Mouse (Mus musculus) C2C12 (cell line): ENCODE data around the gene Diras2. TPM values are rescaled to one million over a fixed set of nuclear protein-coding genes. Genes with fewer than 3 reads are reported as not detected.

Source experiments
- H3K27me3 ChIP-seq: one replicate; pipeline ENCODE4 v1.6.1; 2011; ENCODE audit not compliant: control insufficient read depth, insufficient read depth, insufficient read length
- H3K36me3 ChIP-seq: one replicate; pipeline ENCODE4 v1.6.1; 2011; ENCODE audit not compliant: control insufficient read depth, insufficient read depth
- H3K4me3 ChIP-seq: one replicate; pipeline ENCODE4 v1.5.1; 2011; ENCODE audit warnings: mild to moderate bottlenecking, control low read depth; ENCODE audit not compliant: poor library complexity, insufficient read depth, severe bottlenecking
- H3K79me2 ChIP-seq: one replicate; pipeline ENCODE4 v1.6.1; 2011; ENCODE audit not compliant: control insufficient read depth, insufficient read depth
- H3K79me3 ChIP-seq: one replicate; pipeline ENCODE4 v1.6.1; 2011; ENCODE audit warnings: low read depth, control low read depth
- H3ac ChIP-seq: one replicate; pipeline ENCODE3; 2011; ENCODE audit warnings: low read depth; ENCODE audit not compliant: control insufficient read depth, insufficient read length
- CEBPB ChIP-seq: IDR thresholded peaks from one replicate; pipeline ENCODE4 v1.6.1; 2011; ENCODE audit warnings: low read depth, mild to moderate bottlenecking, control low read depth, moderate library complexity
- CTCF ChIP-seq: IDR thresholded peaks from one replicate; pipeline ENCODE4 v1.5.1; 2011; ENCODE audit not compliant: control insufficient read depth, insufficient read depth, insufficient read length
- FOSL1 ChIP-seq: IDR thresholded peaks from one replicate; pipeline ENCODE4 v1.8.0; 2011; ENCODE audit warnings: mild to moderate bottlenecking, low read length; ENCODE audit not compliant: poor library complexity, insufficient read depth, severe bottlenecking
- MAX ChIP-seq: IDR thresholded peaks from one replicate; pipeline ENCODE4 v1.6.1; 2011; ENCODE audit warnings: mild to moderate bottlenecking, control low read depth
- MYOD1 ChIP-seq: IDR thresholded peaks from one replicate; pipeline ENCODE4 v1.6.1; 2011; ENCODE audit warnings: low read depth; ENCODE audit not compliant: control insufficient read depth, insufficient read length
- MYOG ChIP-seq: IDR thresholded peaks from one replicate; pipeline ENCODE4 v1.6.1; 2011; ENCODE audit not compliant: control insufficient read depth, insufficient read length; ENCODE audit errors: extremely low read depth
- USF1 ChIP-seq: IDR thresholded peaks from one replicate; pipeline ENCODE4 v1.6.1; 2011; ENCODE audit warnings: low read depth, mild to moderate bottlenecking, control low read depth, moderate library complexity
- polyA plus RNA-seq: library from polyadenylated mRNA; unstranded; fragments of >200 nt; fragmentation: generic; extraction: Trizol; gene quantifications from one replicate; pipeline ENCODE4 v1.2.1, GENCODE M21; 2012; ENCODE audit warnings: missing spikeins

Diras2 gene
- polyA plus RNA-seq, 1 experiment = 0.15 TPM

GRCm38 (mm10) chr13:52476998-52477601 is 54.0 kb downstream of the Diras2 start:
- H3ac ChIP-seq = no peak overlapping the region
- H3K27me3 ChIP-seq = no peaks in the 10 kb centered on the region
- no peaks in the 10 kb centered on the region for H3K79me3 ChIP-seq
- TF ChIP-seq MYOG = no peak
- no peak for TF ChIP-seq USF1
- TF ChIP-seq MYOD1 = peak; percentile 66
- peak; percentile 38 for TF ChIP-seq CEBPB
- TF ChIP-seq CTCF = no peak
- no peak for TF ChIP-seq FOSL1
- no peak for TF ChIP-seq MAX
- no peak overlapping the region for H3K4me3 ChIP-seq
- no peaks in the 10 kb centered on the region for H3K36me3 ChIP-seq
- H3K79me2 ChIP-seq = no peaks in the 10 kb centered on the region

DNA sequence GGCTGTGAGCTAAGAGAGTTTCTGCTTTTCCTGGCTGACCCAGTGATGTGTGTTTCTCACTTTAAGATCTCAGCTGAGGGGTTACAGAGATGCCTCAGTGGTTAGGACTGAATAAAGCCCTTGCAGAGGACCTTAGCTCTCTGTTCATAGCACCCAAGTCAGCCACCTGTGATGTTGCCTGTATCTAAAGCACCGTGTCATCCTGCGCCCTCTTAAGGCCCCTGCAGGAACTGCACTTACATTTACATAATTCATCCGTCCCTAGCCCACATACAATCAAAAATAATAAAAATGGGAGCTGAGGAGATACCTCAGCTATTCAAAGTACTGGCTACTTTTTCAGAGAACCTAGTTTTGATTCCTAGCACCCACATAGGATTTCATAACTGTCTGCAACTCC is 54.9 kb downstream of the Diras2 start:
- H3K4me3 ChIP-seq = no peak overlapping the region
- H3K79me2 ChIP-seq = no peaks in the 10 kb centered on the region
- H3K79me3 ChIP-seq = no peaks in the 10 kb centered on the region
- H3ac ChIP-seq = no peak overlapping the region
- no peaks in the 10 kb centered on the region for H3K36me3 ChIP-seq
- no peaks in the 10 kb centered on the region for H3K27me3 ChIP-seq
- no peak for TF ChIP-seq MYOD1
- TF ChIP-seq CEBPB = no peak
- TF ChIP-seq FOSL1 = no peak
- no peak for TF ChIP-seq MAX
- no peak for TF ChIP-seq USF1
- no peak for TF ChIP-seq MYOG
- TF ChIP-seq CTCF = no peak

GRCm38 (mm10) chr13:52475264-52475663 is 55.8 kb downstream of the Diras2 start:
- TF ChIP-seq FOSL1 (no peak), USF1 (no peak), CEBPB (no peak), MYOD1 (no peak), MAX (no peak), CTCF (no peak), MYOG (no peak)
- no peak overlapping the region for H3K4me3 ChIP-seq

DNA sequence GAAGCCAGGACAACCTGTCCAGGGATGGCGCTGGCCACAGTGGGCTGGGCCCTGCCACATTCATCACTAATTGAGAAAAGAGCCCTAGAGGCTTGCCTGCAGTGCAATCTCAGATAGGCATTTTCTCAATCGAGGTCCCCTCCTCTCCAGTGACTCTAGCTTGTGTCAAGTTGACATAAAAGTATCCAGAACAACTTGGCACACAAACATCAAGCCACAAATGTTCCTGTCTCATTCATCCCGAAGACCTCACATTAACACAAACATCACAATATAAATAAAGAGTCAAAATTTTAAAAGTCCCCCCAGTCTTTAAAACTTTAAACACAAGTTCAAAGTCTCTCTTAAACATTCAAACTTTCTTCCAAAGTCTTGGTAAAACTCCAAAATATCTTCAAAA is 56.3 kb downstream of the Diras2 start:
- TF ChIP-seq FOSL1 = no peak
- TF ChIP-seq CEBPB = no peak
- no peak for TF ChIP-seq MAX
- TF ChIP-seq USF1 = no peak
- no peak for TF ChIP-seq MYOD1
- TF ChIP-seq MYOG = no peak
- no peak for TF ChIP-seq CTCF
- Histone ChIP-seq H3ac (no peak overlapping the region), H3K79me3 (no peaks in the 10 kb centered on the region), H3K36me3 (no peaks in the 10 kb centered on the region), H3K79me2 (no peaks in the 10 kb centered on the region), H3K4me3 (no peak overlapping the region), H3K27me3 (no peaks in the 10 kb centered on the region)

More at GRCm38 (mm10) chr13:52475264-52475663, 55.8 kb downstream of the Diras2 start:
- Histone ChIP-seq H3K36me3 (no peaks in the 10 kb centered on the region), H3K79me2 (no peaks in the 10 kb centered on the region), H3K79me3 (no peaks in the 10 kb centered on the region), H3K27me3 (no peaks in the 10 kb centered on the region), H3ac (no peak overlapping the region)

- TF ChIP-seq CTCF = no peak
- no peak for TF ChIP-seq MYOG
- peak; percentile 81 for TF ChIP-seq MYOD1
Observed at GRCm38 (mm10) chr13:52469795-52470690, 61.0 kb downstream of the Diras2 start.

GRCm38 (mm10) chr13:52465141-52465540 is 65.9 kb downstream of the Diras2 start:
- H3K4me3 ChIP-seq = no peak overlapping the region
- TF ChIP-seq MYOD1 (no peak), CEBPB (no peak), FOSL1 (no peak), MYOG (no peak), CTCF (no peak), MAX (no peak), USF1 (no peak)
- no peaks in the 10 kb centered on the region for H3K79me3 ChIP-seq
- H3K79me2 ChIP-seq = no peaks in the 10 kb centered on the region
- no peak overlapping the region for H3ac ChIP-seq
- no peaks in the 10 kb centered on the region for H3K27me3 ChIP-seq
- no peaks in the 10 kb centered on the region for H3K36me3 ChIP-seq

More at GRCm38 (mm10) chr13:52469795-52470690, 61.0 kb downstream of the Diras2 start:
- Histone ChIP-seq H3K27me3 (no peaks in the 10 kb centered on the region), H3K36me3 (no peaks in the 10 kb centered on the region), H3K79me3 (no peaks in the 10 kb centered on the region), H3K79me2 (no peaks in the 10 kb centered on the region), H3K4me3 (no peak overlapping the region), H3ac (no peak overlapping the region)
